Mouse (Mus musculus) C2C12 (cell line): ENCODE measurements around the gene Actg2.

Experiments
- CEBPB ChIP-seq: IDR thresholded peaks from one replicate; pipeline ENCODE4 v1.6.1; 2011; ENCODE audit warnings: low read depth, mild to moderate bottlenecking, control low read depth, moderate library complexity
- CTCF ChIP-seq: IDR thresholded peaks from one replicate; pipeline ENCODE4 v1.5.1; 2011; ENCODE audit not compliant: control insufficient read depth, insufficient read depth, insufficient read length
- FOSL1 ChIP-seq: IDR thresholded peaks from one replicate; pipeline ENCODE4 v1.8.0; 2011; ENCODE audit warnings: mild to moderate bottlenecking, low read length; ENCODE audit not compliant: poor library complexity, insufficient read depth, severe bottlenecking
- MYOG ChIP-seq: IDR thresholded peaks from one replicate; pipeline ENCODE4 v1.6.1; 2011; ENCODE audit not compliant: control insufficient read depth, insufficient read length; ENCODE audit errors: extremely low read depth

GRCm38 (mm10) chr6:83518637-83519036, 17.4 kb downstream of the Actg2 start:
- TF ChIP-seq CTCF = no peak
- no peak for TF ChIP-seq MYOG
- TF ChIP-seq CEBPB = no peak
- TF ChIP-seq FOSL1 = no peak
